Mouse (Mus musculus) forebrain, embryonic 15.5 days (tissue): ENCODE data around the gene Gm20075. TPM values are rescaled to one million over a fixed set of nuclear protein-coding genes. Genes with fewer than 3 reads are reported as not detected.
"Not testable (repeated sequence)": the region's sequence is repeated elsewhere in the genome, so short reads cannot be mapped to it uniquely, and the experiment has no call there.

Source experiments
- ATAC-seq: fragments of 200-750 bp; cut with Nextera tagmentation; replicated peaks from 2 replicates; pipeline ENCODE4 v1.8.0; 2017; ENCODE audit warnings: mild to moderate bottlenecking, moderate TSS enrichment, moderate library complexity
- H3K27ac ChIP-seq: fragments of 300-500 bp; sonication (generic); replicated peaks from 2 replicates; pipeline ENCODE4 v1.5.1; 2015; ENCODE audit warnings: mild to moderate bottlenecking, inconsistent platforms
- H3K27me3 ChIP-seq: fragments of 300-500 bp; sonication (generic); 2 replicates; pipeline ENCODE4 v1.6.1; 2015; ENCODE audit warnings: inconsistent platforms
- H3K36me3 ChIP-seq: fragments of 300-500 bp; sonication (generic); 2 replicates; pipeline ENCODE4 v1.6.1; 2015; ENCODE audit warnings: mild to moderate bottlenecking, inconsistent platforms
- H3K4me1 ChIP-seq: fragments of 300-500 bp; sonication (generic); 2 replicates; pipeline ENCODE4 v1.6.1; 2015; ENCODE audit warnings: inconsistent platforms
- H3K4me2 ChIP-seq: fragments of 300-500 bp; sonication (generic); replicated peaks from 2 replicates; pipeline ENCODE4 v1.6.1; 2015; ENCODE audit warnings: mild to moderate bottlenecking, inconsistent platforms
- H3K4me3 ChIP-seq: fragments of 300-500 bp; sonication (generic); 2 replicates; pipeline ENCODE4 v1.5.1; 2015; ENCODE audit warnings: mild to moderate bottlenecking, inconsistent platforms
- H3K9ac ChIP-seq: fragments of 300-500 bp; sonication (generic); replicated peaks from 2 replicates; pipeline ENCODE4 v1.6.1; 2015; ENCODE audit warnings: mild to moderate bottlenecking, inconsistent platforms
- H3K9me3 ChIP-seq: fragments of 300-500 bp; sonication (generic); 2 replicates; pipeline ENCODE4 v1.6.1; 2016; ENCODE audit warnings: inconsistent platforms
- WGBS: fragments of 180-500 bp; shearing (Covaris S2); methylation state at CpG from one replicate; pipeline ENCODE4 v1.1.7; 2015; ENCODE audit warnings: mixed read lengths; 5-methylcytosine and 5-hydroxymethylcytosine counted together
- polyA plus RNA-seq: library from polyadenylated mRNA; unstranded; fragments of >200 nt; fragmentation: Nextera tagmentation; extraction: Ambion mirVana; gene quantifications from 2 replicates; pipeline ENCODE4 v1.2.1, GENCODE M21; 2015

The Gm20075 gene
- 24.4 and 27.6 TPM in 2 replicates for polyA plus RNA-seq

DNA sequence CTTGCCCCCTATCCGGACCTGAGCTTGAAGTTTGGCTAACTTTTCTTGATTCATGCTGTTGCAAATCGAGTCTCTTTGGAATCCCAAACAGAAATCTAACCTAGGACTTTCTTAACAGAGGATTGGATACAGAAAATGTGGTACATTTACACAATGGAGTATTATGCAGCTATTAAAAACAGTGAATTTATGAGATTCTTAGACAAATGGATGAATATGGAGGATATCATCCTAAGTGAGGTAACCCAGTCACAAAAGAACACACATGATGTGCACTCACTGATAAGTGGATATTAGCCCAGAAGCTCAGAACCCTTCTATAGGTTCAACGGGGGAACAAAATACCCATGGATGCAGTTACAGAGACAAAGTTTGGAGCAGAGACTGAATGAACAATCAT is at the start of gene Gm20075:
TSS of gene Gm20075 (minus strand) at position 101 of the 400 bp plus-strand sequence.
- H3K27me3 ChIP-seq, H3K4me3 ChIP-seq, ATAC-seq, H3K27ac ChIP-seq, H3K9me3 ChIP-seq, H3K4me2 ChIP-seq, H3K4me1 ChIP-seq, H3K36me3 ChIP-seq, H3K9ac ChIP-seq: not testable (repeated sequence)
- WGBS: 86% methylated on average over 3 of the region's 3 CpGs

DNA sequence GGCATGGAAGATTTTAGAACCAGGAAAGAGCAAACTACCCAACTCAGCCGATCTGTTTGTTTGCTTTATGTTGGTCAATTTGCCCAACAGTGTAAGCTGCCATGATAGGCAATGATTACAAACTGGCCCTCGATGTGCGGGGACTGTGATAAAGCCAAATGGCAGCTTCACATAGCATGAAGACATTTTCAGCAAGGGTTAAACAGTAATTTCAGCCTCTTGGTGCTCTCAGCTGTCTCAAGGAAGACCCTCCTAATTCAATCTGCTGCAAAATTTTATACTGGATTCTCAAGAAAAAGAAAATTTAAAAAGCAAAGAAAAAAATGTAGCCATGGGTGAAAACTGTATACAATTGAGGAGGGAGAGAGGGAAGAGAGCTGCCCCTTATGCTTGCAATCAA is 47.9 kb upstream of the Gm20075 start:
- H3K27me3 ChIP-seq: peaks cover 34% of the 10 kb centered on the region
- H3K4me1 ChIP-seq: peaks cover 38% of the 10 kb centered on the region
- H3K27ac ChIP-seq: no peak overlapping the region
- ATAC-seq: no peak
- H3K9me3 ChIP-seq: no peaks in the 10 kb centered on the region
- H3K36me3 ChIP-seq: no peaks in the 10 kb centered on the region
- no peak overlapping the region for H3K9ac ChIP-seq
- no peak overlapping the region for H3K4me2 ChIP-seq
- H3K4me3 ChIP-seq: no peak overlapping the region
- WGBS: 91% methylated on average over 3 of the region's 3 CpGs

DNA sequence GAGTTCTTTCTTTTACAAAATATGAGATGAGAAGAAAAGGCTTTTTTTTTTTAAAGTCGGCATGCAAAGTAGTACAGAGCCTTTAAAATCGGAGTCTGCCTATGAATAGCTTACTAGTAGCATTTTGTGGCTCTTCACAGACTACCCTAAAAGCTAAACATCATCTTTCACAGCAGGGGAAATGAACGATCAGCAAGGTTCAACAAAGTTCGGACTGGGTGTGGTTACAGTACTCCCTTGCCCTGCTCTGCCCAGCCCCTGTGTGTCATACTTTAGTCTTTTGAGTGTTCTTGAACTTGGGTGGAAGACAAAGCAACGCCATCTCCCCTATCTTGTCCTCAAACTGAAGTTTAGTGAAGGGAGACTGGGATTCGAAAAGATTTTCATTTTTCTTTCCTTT is 45.5 kb upstream of the Gm20075 start:
- Histone ChIP-seq H3K27ac (no peak overlapping the region), H3K9me3 (no peaks in the 10 kb centered on the region), H3K4me3 (no peak overlapping the region), H3K4me2 (no peak overlapping the region), H3K27me3 (peaks cover 27% of the 10 kb centered on the region), H3K4me1 (peaks cover 19% of the 10 kb centered on the region), H3K9ac (no peak overlapping the region), H3K36me3 (no peaks in the 10 kb centered on the region)
- no peak for ATAC-seq
- WGBS: 77% methylated on average over 6 of the region's 6 CpGs

DNA sequence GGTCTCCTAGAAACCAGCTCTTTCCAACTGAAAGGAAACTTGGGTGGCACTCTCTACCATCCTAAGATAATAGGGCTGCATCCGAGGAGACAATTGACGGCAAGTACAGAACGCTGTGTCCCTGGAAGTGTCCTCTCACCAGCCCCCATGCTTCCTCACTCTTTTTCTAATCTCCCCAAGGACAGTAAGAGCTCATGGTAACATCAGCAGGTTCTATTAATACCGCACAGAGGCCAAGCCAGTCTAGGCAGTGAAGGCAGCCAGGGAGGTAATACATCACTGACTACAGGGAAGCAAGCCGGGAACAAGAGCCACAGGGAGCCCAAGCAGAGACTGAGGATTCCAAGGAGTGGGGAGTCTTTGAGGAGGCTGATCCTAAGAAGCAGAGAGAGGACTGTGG is 43.8 kb upstream of the Gm20075 start:
- Histone ChIP-seq H3K9ac (no peak overlapping the region), H3K9me3 (no peaks in the 10 kb centered on the region), H3K27me3 (peaks cover 11% of the 10 kb centered on the region), H3K4me1 (peaks cover 3% of the 10 kb centered on the region; the same call in 1 of the 2 replicates), H3K27ac (no peak overlapping the region), H3K4me2 (no peak overlapping the region), H3K4me3 (no peak overlapping the region), H3K36me3 (no peaks in the 10 kb centered on the region)
- no peak for ATAC-seq
- WGBS: 64% methylated on average over 5 of the region's 5 CpGs

GRCm38 (mm10) chr13:96112711-96113110 is 31.5 kb upstream of the Gm20075 start:
- H3K27ac ChIP-seq: no peak overlapping the region
- WGBS: 78% methylated on average over 2 of the region's 2 CpGs
- H3K27me3 ChIP-seq: no peaks in the 10 kb centered on the region
- H3K4me1 ChIP-seq: 0 out of 2 replicates have a peak, but pooled peaks cover 4% of the 10 kb centered on the region
- H3K4me3 ChIP-seq: no peak overlapping the region
- ATAC-seq: no peak
- H3K36me3 ChIP-seq: no peaks in the 10 kb centered on the region
- no peak overlapping the region for H3K4me2 ChIP-seq
- no peaks in the 10 kb centered on the region for H3K9me3 ChIP-seq
- H3K9ac ChIP-seq: no peak overlapping the region

DNA sequence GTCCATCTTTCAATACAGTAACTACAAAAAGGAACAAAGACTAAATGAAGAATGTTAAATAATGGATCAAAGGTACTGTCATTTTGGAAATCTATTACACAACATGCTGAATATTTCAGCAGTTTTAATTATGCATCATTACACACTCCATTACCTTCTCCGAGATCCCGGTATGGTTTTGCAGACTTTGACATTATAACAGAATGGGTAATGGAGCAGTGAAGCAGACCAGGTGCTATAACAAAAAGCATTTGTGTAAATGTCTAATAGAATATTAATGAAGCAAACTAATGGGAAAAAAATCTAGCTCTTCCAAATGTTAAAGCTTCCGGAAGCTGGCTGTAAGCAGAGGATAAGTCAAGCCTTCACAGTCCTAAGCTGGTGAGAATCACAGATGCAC is 29.6 kb upstream of the Gm20075 start:
- Histone ChIP-seq H3K4me3 (no peak overlapping the region), H3K36me3 (no peaks in the 10 kb centered on the region), H3K9me3 (no peaks in the 10 kb centered on the region), H3K27ac (no peak overlapping the region), H3K27me3 (no peaks in the 10 kb centered on the region), H3K4me1 (0 out of 2 replicates have a peak, but pooled peaks cover 4% of the 10 kb centered on the region), H3K4me2 (no peak overlapping the region), H3K9ac (no peak overlapping the region)
- peak; percentile 32; the same call in 1 of the 2 replicates for ATAC-seq
- WGBS: 20% methylated on average over 3 of the region's 3 CpGs

DNA sequence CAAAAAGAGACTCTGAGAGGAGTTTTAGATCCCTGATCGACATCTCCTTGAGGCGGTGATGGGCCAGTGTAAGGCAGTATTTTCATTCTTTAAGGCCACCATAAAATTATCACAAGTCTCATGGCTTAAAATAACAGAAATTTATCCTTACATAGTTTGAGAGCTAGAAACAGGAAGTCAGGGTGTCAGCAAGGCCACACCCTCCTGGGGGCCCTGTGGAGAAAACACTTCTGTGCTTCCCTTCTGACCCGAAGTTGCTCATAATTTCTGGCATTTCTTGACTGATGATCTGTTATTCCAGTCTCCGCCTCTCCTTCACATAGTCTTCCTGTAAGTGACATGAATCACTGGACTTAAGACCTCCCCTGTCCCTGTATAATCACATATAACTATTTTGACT is 25.2 kb upstream of the Gm20075 start:
- Histone ChIP-seq H3K27ac (no peak overlapping the region), H3K27me3 (no peaks in the 10 kb centered on the region), H3K9me3 (no peaks in the 10 kb centered on the region), H3K36me3 (no peaks in the 10 kb centered on the region), H3K4me2 (no peak overlapping the region), H3K4me1 (0 out of 2 replicates have a peak, but pooled peaks cover 4% of the 10 kb centered on the region), H3K9ac (no peak overlapping the region), H3K4me3 (no peak overlapping the region)
- WGBS: 91% methylated on average over 4 of the region's 4 CpGs
- ATAC-seq: no peak

- H3K36me3 ChIP-seq: no peaks in the 10 kb centered on the region
- H3K27ac ChIP-seq: no peak overlapping the region
- H3K9ac ChIP-seq: no peak overlapping the region
- WGBS: 81% methylated on average over 4 of the region's 4 CpGs
- H3K9me3 ChIP-seq: no peaks in the 10 kb centered on the region
- H3K27me3 ChIP-seq: no peaks in the 10 kb centered on the region
- ATAC-seq: no peak
- no peak overlapping the region for H3K4me2 ChIP-seq
- no peak overlapping the region for H3K4me3 ChIP-seq
- H3K4me1 ChIP-seq: no peaks in the 10 kb centered on the region
These were observed 9.8 kb upstream of the Gm20075 start for GRCm38 (mm10) chr13:96090929-96091328.

DNA sequence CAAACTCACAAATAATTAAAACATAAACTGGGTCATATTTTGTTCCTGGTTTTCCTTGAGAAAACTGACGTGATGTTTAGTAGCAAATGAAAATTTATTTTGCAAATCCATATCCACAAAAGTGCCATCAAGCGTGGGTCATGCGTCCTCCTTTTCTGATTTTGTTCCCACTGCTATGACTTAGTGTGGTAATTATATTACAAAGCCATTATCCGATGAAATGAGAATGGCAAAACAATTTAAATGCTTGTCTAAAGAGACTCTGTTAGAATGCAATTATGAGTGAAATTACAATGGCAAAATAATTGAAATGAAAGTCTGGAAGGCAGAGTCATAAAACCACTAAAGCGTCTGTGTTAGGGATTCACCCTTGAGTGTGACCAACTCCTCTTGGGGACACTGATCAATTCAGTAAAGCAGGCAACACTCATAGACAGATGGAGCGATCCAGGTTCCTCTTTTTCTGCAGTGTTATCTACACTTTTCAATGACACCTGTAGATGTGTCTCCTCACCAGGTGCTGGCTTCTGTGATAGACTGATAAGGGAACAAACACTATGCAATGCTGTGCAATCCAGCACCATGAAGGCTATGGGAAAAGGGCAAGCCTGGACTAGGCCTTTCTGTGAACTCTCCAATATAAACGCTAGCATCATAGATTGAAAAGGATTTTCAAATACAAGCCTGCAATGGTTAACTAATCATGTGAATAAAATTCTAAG is 4.6 kb upstream of the Gm20075 start:
- H3K27ac ChIP-seq: no peak overlapping the region
- H3K9ac ChIP-seq: no peak overlapping the region
- H3K27me3 ChIP-seq: no peaks in the 10 kb centered on the region
- no peak for ATAC-seq
- H3K36me3 ChIP-seq: no peaks in the 10 kb centered on the region
- H3K4me1 ChIP-seq: no peaks in the 10 kb centered on the region
- H3K4me2 ChIP-seq: no peak overlapping the region
- no peaks in the 10 kb centered on the region for H3K9me3 ChIP-seq
- 90% methylated on average over 7 of the region's 7 CpGs for WGBS
- no peak overlapping the region for H3K4me3 ChIP-seq

- not testable (repeated sequence) for H3K4me3 ChIP-seq, H3K27me3 ChIP-seq, H3K36me3 ChIP-seq, H3K4me2 ChIP-seq, H3K4me1 ChIP-seq, H3K9ac ChIP-seq, H3K9me3 ChIP-seq, H3K27ac ChIP-seq, ATAC-seq
- WGBS: 95% methylated on average over 1 of the region's 1 CpGs
These were observed 578 bp upstream of the Gm20075 start, which contains the start of gene Gm17190 for GRCm38 (mm10) chr13:96081754-96082153. Gene Gm17190 (plus strand): TSS chr13:96082054.

DNA sequence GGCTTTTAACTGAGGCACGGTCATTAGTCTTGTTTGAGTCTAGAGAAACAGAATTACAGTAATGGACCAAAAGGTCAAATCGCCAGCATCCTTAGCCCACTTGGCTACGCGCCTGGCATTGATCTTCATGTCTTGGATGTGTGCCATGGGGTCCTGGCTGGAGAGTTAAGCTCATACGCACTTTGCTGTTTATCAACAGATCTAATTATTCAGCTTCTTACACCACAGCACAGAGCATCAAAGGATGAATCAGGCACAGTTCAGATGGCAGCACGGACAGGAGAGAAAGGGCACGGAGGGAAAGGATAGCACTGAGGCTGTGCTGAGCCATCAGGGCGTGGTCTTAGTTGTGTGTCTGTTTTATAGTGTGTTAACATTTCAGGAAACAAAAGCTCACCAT is 7.6 kb downstream of the Gm20075 start:
- Histone ChIP-seq H3K4me2 (no peak overlapping the region), H3K4me3 (no peak overlapping the region), H3K27me3 (no peaks in the 10 kb centered on the region), H3K9ac (no peak overlapping the region), H3K36me3 (no peaks in the 10 kb centered on the region), H3K27ac (no peak overlapping the region), H3K9me3 (no peaks in the 10 kb centered on the region), H3K4me1 (0 out of 2 replicates have a peak, but pooled peaks cover 5% of the 10 kb centered on the region)
- whole genome bisulfite sequencing: 33% methylated on average over 8 of the region's 8 CpGs
- ATAC-seq: no peak

DNA sequence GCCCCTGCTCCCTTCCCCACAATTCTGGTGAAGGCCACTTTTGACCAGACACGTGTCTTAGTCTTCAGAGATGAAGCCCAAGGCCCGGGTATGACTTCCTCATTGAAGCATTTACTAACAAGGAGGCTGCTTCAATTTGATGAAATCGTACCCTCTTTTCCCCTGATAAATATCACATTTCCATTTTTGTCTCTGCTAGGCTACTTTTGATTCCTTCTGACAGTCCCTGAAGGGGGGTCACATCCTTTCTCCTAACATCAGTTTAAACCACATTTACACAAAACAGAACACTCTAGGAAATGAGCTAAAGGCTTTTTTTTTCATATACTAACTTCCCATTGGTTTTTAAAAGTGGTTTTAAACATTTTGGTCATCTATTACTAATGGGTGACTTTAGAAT is 28.4 kb downstream of the Gm20075 start:
- H3K9ac ChIP-seq: no peak overlapping the region
- no peak overlapping the region for H3K4me3 ChIP-seq
- no peak overlapping the region for H3K27ac ChIP-seq
- H3K27me3 ChIP-seq: no peaks in the 10 kb centered on the region
- H3K4me2 ChIP-seq: no peak overlapping the region
- no peaks in the 10 kb centered on the region for H3K36me3 ChIP-seq
- 83% methylated on average over 3 of the region's 3 CpGs for WGBS
- H3K4me1 ChIP-seq: no peaks in the 10 kb centered on the region
- ATAC-seq: no peak
- H3K9me3 ChIP-seq: no peaks in the 10 kb centered on the region

GRCm38 (mm10) chr13:96045396-96045795 is 35.8 kb downstream of the Gm20075 start:
- Histone ChIP-seq H3K4me3 (no peak overlapping the region), H3K4me1 (peaks cover 6% of the 10 kb centered on the region; the same call in 1 of the 2 replicates), H3K9me3 (no peaks in the 10 kb centered on the region), H3K36me3 (no peaks in the 10 kb centered on the region), H3K27me3 (no peaks in the 10 kb centered on the region), H3K4me2 (no peak overlapping the region), H3K27ac (no peak overlapping the region), H3K9ac (no peak overlapping the region)
- 24% methylated on average over 5 of the region's 5 CpGs for WGBS
- ATAC-seq: 0 out of 2 replicates have a peak, but pooled peaks have one; percentile 43
